Mouse (Mus musculus): ENCODE measurements around the gene Snx19.

Snx19 gene

DNA sequence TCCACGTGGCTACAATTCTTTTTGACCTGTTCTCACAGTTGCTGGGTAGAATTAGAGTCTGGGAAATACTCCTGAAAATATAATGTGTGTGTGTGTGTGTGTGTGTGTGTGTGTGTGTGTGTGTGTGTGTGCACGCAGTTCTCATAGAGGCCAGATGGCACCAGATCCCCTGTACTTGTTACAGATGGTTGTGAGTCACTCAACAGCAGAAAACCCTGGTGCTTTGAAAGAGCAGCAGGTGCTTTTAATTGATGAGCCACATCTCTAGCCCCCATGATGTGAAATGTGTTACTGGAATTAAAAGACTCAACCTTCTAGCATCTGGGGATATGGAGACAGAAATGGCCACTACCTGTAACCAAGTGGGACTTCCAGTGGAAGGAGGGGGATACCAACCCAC, 58.3 kb downstream of the Snx19 start:
- DNase-seq, result no peak

DNA sequence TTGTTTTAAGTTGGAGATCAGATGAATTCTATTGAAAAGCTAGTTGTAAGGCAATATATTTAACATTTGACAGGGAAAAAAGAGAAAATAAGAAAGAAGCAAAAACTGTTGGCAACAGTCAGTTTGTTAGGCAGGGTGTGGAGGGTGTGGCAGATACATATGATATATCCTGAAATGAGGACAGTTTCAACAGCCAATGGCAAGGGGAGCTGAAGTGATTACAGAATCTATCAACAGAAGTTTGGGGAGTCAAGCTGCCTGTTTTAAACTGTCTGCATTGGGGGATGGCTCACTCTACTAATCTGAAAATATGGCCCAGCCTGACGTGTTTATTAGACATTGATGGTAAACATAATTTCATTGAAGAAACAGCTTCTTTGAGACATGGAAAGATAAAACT, 61.5 kb downstream of the Snx19 start:
- DNase-seq, result no peak

GRCm38 (mm10) chr9:30494446-30494845, 67.5 kb downstream of the Snx19 start:
- no peak for DNase-seq

- no peak for DNase-seq
Observed at GRCm38 (mm10) chr9:30508966-30509365, 82.1 kb downstream of the Snx19 start.

DNA sequence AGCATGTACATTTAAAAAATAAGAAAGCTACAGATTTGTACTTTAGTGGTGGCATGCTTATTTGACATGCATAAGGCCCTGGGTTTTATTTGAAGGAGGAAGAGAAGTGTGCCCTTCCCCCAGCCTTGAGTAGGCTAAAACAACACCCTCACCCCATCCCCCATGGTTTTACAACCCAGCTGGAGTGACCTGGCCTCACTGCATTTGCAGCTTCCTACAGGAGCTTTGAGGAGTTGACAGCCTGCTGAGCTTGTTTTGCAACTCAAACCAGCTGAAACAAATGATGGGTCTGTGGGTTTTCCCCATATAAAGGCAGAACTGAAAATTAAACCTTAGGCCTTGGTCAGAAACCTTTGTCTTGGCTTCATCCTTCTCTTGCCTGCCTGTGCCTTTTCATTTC, 89.0 kb downstream of the Snx19 start:
- DNase-seq, result peak; percentile 40
